Mouse (Mus musculus): ENCODE measurements at regions not wholly inside any gene's neighbourhood (a gene's known extent, or its start where the extent isn't known, plus 50 kb on each side); places are given as distances from the start of the nearest gene placed in this dataset.

GRCm38 (mm10) chr1:185741034-185741890, 286.6 kb downstream of the Slc30a10 start:
- DNase-seq, result no peak
- H3K4me2 ChIP-seq (ENCODE audit: low read depth, low read length), result no peak overlapping the region
- H3K9me3 ChIP-seq (ENCODE audit: low read length), result no peaks in the 10 kb centered on the region
- no peak overlapping the region for H3K4me3 ChIP-seq (ENCODE audit: low read depth, low read length)
- H3K36me3 ChIP-seq (replicated peaks; ENCODE audit: insufficient read depth, low read length), result no peaks in the 10 kb centered on the region
- 57% methylated on average over 11 of the region's 11 CpGs for WGBS (ENCODE audit: insufficient replicate concordance)
- H3K4me1 ChIP-seq (ENCODE audit: insufficient read depth), result no peaks in the 10 kb centered on the region
- H3K27me3 ChIP-seq (ENCODE audit: insufficient read depth, low read length), result no peaks in the 10 kb centered on the region
- no peak overlapping the region for H3K9ac ChIP-seq (replicated peaks)
- TF ChIP-seq EP300 (IDR thresholded peaks at IDR 0.05; ENCODE audit: low read depth) (no peak), CTCF (IDR thresholded peaks at IDR 0.05; ENCODE audit: low read depth) (no peak)
- H3K27ac ChIP-seq (ENCODE audit: low read depth), result no peak overlapping the region
- no peak for ATAC-seq

- Histone ChIP-seq H3K4me3 (ENCODE audit: low read depth, low read length) (no peak overlapping the region), H3K4me1 (ENCODE audit: insufficient read depth) (no peaks in the 10 kb centered on the region), H3K27me3 (ENCODE audit: insufficient read depth, low read length) (no peaks in the 10 kb centered on the region), H3K9ac (replicated peaks) (no peak overlapping the region), H3K36me3 (replicated peaks; ENCODE audit: insufficient read depth, low read length) (no peaks in the 10 kb centered on the region), H3K9me3 (ENCODE audit: low read length) (no peaks in the 10 kb centered on the region), H3K4me2 (ENCODE audit: low read depth, low read length) (no peak overlapping the region), H3K27ac (ENCODE audit: low read depth) (no peak overlapping the region)
- no peak for ATAC-seq
- WGBS (ENCODE audit: insufficient replicate concordance), result 49% methylated on average over 2 of the region's 2 CpGs
- TF ChIP-seq EP300 (IDR thresholded peaks at IDR 0.05; ENCODE audit: low read depth), result no peak
- TF ChIP-seq CTCF (IDR thresholded peaks at IDR 0.05; ENCODE audit: low read depth), result no peak
- DNase-seq, result no peak
Observed at GRCm38 (mm10) chr1:185749251-185749650, 294.6 kb downstream of the Slc30a10 start.

- Histone ChIP-seq H3K9me3 (ENCODE audit: low read length) (no peaks in the 10 kb centered on the region), H3K4me2 (ENCODE audit: low read depth, low read length) (no peak overlapping the region), H3K36me3 (replicated peaks; ENCODE audit: insufficient read depth, low read length) (no peaks in the 10 kb centered on the region), H3K4me1 (ENCODE audit: insufficient read depth) (no peaks in the 10 kb centered on the region), H3K9ac (replicated peaks) (no peak overlapping the region), H3K4me3 (ENCODE audit: low read depth, low read length) (no peak overlapping the region), H3K27me3 (ENCODE audit: insufficient read depth, low read length) (no peaks in the 10 kb centered on the region), H3K27ac (ENCODE audit: low read depth) (no peak overlapping the region)
- no peak for DNase-seq
- no peak for TF ChIP-seq EP300 (IDR thresholded peaks at IDR 0.05; ENCODE audit: low read depth)
- TF ChIP-seq CTCF (IDR thresholded peaks at IDR 0.05; ENCODE audit: low read depth), result peak; percentile 47; the same call in 1 of the 2 replicates
- no peak for ATAC-seq
- WGBS (ENCODE audit: insufficient replicate concordance), result 75% methylated on average over 13 of the region's 13 CpGs
Observed at GRCm38 (mm10) chr1:185754486-185755290, 300.0 kb downstream of the Slc30a10 start.

GRCm38 (mm10) chr1:185757376-185757775, 302.7 kb downstream of the Slc30a10 start:
- no peak for ATAC-seq
- Histone ChIP-seq H3K9me3 (ENCODE audit: low read length) (no peaks in the 10 kb centered on the region), H3K27me3 (ENCODE audit: insufficient read depth, low read length) (no peaks in the 10 kb centered on the region), H3K4me1 (ENCODE audit: insufficient read depth) (no peaks in the 10 kb centered on the region), H3K36me3 (replicated peaks; ENCODE audit: insufficient read depth, low read length) (no peaks in the 10 kb centered on the region), H3K9ac (replicated peaks) (no peak overlapping the region), H3K27ac (ENCODE audit: low read depth) (no peak overlapping the region), H3K4me2 (ENCODE audit: low read depth, low read length) (no peak overlapping the region), H3K4me3 (ENCODE audit: low read depth, low read length) (no peak overlapping the region)
- TF ChIP-seq EP300 (IDR thresholded peaks at IDR 0.05; ENCODE audit: low read depth) (no peak), CTCF (IDR thresholded peaks at IDR 0.05; ENCODE audit: low read depth) (no peak)
- 83% methylated on average over 2 of the region's 2 CpGs for WGBS (ENCODE audit: insufficient replicate concordance)
- DNase-seq, result no peak

GRCm38 (mm10) chr1:185774202-185774601, 319.6 kb downstream of the Slc30a10 start:
- TF ChIP-seq CTCF (IDR thresholded peaks at IDR 0.05; ENCODE audit: low read depth) (no peak), EP300 (IDR thresholded peaks at IDR 0.05; ENCODE audit: low read depth) (no peak)
- Histone ChIP-seq H3K4me3 (ENCODE audit: low read depth, low read length) (no peak overlapping the region), H3K36me3 (replicated peaks; ENCODE audit: insufficient read depth, low read length) (no peaks in the 10 kb centered on the region), H3K4me1 (ENCODE audit: insufficient read depth) (no peaks in the 10 kb centered on the region), H3K9me3 (ENCODE audit: low read length) (no peaks in the 10 kb centered on the region), H3K9ac (replicated peaks) (no peak overlapping the region), H3K27ac (ENCODE audit: low read depth) (no peak overlapping the region), H3K27me3 (ENCODE audit: insufficient read depth, low read length) (no peaks in the 10 kb centered on the region), H3K4me2 (ENCODE audit: low read depth, low read length) (no peak overlapping the region)
- WGBS (ENCODE audit: insufficient replicate concordance), result 27% methylated on average over 3 of the region's 3 CpGs
- DNase-seq (no peak), ATAC-seq (no peak)

GRCm38 (mm10) chr1:185779604-185780003, 325.0 kb downstream of the Slc30a10 start:
- H3K4me2 ChIP-seq (ENCODE audit: low read depth, low read length), result no peak overlapping the region
- H3K4me3 ChIP-seq (ENCODE audit: low read depth, low read length), result no peak overlapping the region
- ATAC-seq (no peak), DNase-seq (no peak)
- no peaks in the 10 kb centered on the region for H3K9me3 ChIP-seq (ENCODE audit: low read length)
- no peak overlapping the region for H3K9ac ChIP-seq (replicated peaks)
- H3K27me3 ChIP-seq (ENCODE audit: insufficient read depth, low read length), result no peaks in the 10 kb centered on the region
- H3K27ac ChIP-seq (ENCODE audit: low read depth), result no peak overlapping the region
- WGBS (ENCODE audit: insufficient replicate concordance), result 73% methylated on average over 4 of the region's 4 CpGs
- TF ChIP-seq CTCF (IDR thresholded peaks at IDR 0.05; ENCODE audit: low read depth), result no peak
- H3K36me3 ChIP-seq (replicated peaks; ENCODE audit: insufficient read depth, low read length), result no peaks in the 10 kb centered on the region
- H3K4me1 ChIP-seq (ENCODE audit: insufficient read depth), result no peaks in the 10 kb centered on the region
